Mouse (Mus musculus): ENCODE data around the gene Cblb.

The Cblb gene

GRCm38 (mm10) chr16:52135689-52136390 is 104.8 kb downstream of the Cblb start:
- no peak for DNase-seq

GRCm38 (mm10) chr16:52143101-52143500 is 112.1 kb downstream of the Cblb start:
- DNase-seq = no peak

GRCm38 (mm10) chr16:52143818-52144217 is 112.8 kb downstream of the Cblb start:
- no peak for DNase-seq

- DNase-seq = no peak
Measured at GRCm38 (mm10) chr16:52144792-52145191, 113.8 kb downstream of the Cblb start.

- DNase-seq = no peak
Measured at GRCm38 (mm10) chr16:52145552-52145951, 114.5 kb downstream of the Cblb start.

- DNase-seq = no peak
Measured at GRCm38 (mm10) chr16:52146976-52147696, 116.1 kb downstream of the Cblb start.

GRCm38 (mm10) chr16:52148041-52148440 is 117.0 kb downstream of the Cblb start:
- DNase-seq = no peak

- no peak for DNase-seq
Measured at GRCm38 (mm10) chr16:52149135-52149769, 118.2 kb downstream of the Cblb start.

- DNase-seq = no peak
Measured at GRCm38 (mm10) chr16:52155030-52155696, 124.1 kb downstream of the Cblb start.

GRCm38 (mm10) chr16:52159958-52160504 is 129.0 kb downstream of the Cblb start:
- no peak for DNase-seq

- DNase-seq = no peak
Measured at GRCm38 (mm10) chr16:52164246-52164645, 133.2 kb downstream of the Cblb start.

GRCm38 (mm10) chr16:52173253-52173652 is 142.2 kb downstream of the Cblb start:
- peak; percentile 80 for DNase-seq

GRCm38 (mm10) chr16:52179839-52180238 is 148.8 kb downstream of the Cblb start:
- DNase-seq = no peak

GRCm38 (mm10) chr16:52182057-52182456 is 151.0 kb downstream of the Cblb start:
- no peak for DNase-seq

GRCm38 (mm10) chr16:52184350-52184749 is 153.3 kb downstream of the Cblb start:
- DNase-seq = no peak

GRCm38 (mm10) chr16:52186731-52187130 is 155.7 kb downstream of the Cblb start:
- DNase-seq = no peak

GRCm38 (mm10) chr16:52189103-52189502 is 158.1 kb downstream of the Cblb start:
- no peak for DNase-seq

GRCm38 (mm10) chr16:52190714-52191113 is 159.7 kb downstream of the Cblb start:
- no peak for DNase-seq

GRCm38 (mm10) chr16:52194040-52194439 is 163.0 kb downstream of the Cblb start:
- DNase-seq = peak; percentile 72

- no peak for DNase-seq
Measured at GRCm38 (mm10) chr16:52194866-52195265, 163.8 kb downstream of the Cblb start.

- no peak for DNase-seq
Measured at GRCm38 (mm10) chr16:52200107-52200506, 169.1 kb downstream of the Cblb start.

GRCm38 (mm10) chr16:52210844-52211606 is 180.0 kb downstream of the Cblb start:
- DNase-seq = no peak

Measured in cerebellum, adult 9-10 months (tissue).